Mouse (Mus musculus): ENCODE data around the gene Eif4h. TPM values are rescaled to one million over a fixed set of nuclear protein-coding genes. Genes with fewer than 3 reads are reported as not detected.
A peak's percentile ranks its signal among the peaks of the same experiment; 100 is the strongest.

Eif4h gene
- total RNA-seq (2022), result 100 to 1,000 TPM; 278 to 306 (median 300) TPM

DNA sequence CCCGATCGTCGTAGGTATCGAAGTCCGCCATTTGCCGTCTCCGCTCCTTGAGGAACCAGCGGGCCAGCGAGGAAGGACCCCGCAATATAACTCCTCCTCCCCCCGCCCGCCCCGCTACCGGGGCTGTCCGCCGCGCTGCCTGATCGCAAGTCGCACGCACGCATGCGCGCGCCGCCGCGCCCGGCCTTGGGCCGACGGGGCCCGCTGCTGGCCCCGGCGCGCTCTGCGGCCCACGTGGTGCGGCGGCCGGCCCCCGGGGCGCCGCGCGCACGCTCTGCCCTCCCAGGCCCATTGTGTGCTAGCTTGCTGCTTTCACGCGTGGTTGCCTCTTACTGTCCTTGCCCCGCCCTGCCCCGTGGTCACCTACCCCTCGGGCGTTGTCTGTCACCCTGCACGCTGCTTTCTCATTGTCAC, at the start of gene Eif4h:
Eif4h (minus strand) TSS at position 222 of the 414 bp plus-strand sequence.
- DNase-seq (ENCODE audit: low spot score in 2 of 2), result peak; percentile 91 to 95

DNA sequence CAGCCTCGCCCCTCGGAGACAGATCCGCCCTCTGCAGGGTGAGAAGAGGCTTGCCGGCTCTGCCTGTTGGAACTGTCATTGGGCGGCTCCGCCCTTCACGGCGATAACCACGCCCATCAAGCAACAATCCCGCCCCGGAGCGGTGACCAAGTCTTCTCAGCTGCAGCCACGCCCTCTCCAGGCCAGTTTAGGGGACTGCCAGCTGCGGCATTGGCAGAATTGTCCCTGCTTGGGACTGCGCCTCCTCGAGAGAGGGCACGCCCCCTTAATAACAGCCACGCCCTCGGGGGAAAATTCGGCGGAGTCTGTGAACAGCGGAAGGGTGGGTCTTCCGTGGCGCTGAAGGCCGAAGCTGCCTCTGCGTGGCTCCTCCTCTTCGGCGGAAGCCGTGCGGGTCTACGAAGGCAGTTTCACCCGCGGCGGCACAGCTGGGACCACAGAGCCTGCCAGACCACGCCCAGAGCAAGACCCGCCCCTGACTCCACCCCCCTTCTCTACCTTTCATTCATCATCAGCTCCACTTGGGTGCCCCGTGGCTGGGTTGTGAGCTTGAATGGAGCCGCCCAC, 49.5 kb upstream of the Eif4h start:
- DNase-seq (ENCODE audit: low spot score in 2 of 2), result peak; percentile 98 to 99

DNA sequence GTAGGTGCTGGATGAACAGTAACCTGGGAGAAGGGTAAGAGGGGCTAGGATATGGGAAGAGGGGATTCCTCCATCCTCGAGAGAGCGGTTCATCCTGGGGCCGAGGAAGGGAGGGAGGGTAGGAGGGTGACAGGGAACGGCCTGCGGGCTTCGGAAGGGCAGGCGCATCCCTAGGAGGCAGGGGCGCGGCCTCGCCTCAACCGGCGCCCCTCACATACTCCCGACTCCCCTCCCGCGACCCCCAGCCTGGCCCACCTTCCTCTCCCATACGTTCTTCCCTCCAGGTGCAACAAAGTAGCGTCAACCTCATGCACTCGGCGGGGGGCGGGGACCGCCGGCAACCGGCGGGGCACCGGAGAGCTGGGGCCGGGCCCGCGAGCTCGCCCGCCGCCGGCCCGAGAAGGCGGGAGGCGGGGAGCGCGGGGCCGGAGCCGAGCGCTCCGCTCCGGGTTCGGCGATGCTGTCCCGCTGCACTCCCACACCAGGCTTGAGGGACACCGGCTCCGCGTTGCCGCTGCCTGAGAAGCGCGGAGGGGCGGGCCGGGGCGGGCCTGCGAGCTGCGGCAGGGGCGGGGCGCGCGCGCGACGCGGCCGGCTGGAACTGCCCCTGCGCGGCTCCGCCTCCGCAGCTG, 48.9 kb upstream of the Eif4h start, which contains the start of gene Limk1:
Limk1 (minus strand) TSS at position 513 of the 632 bp plus-strand sequence.
- DNase-seq (ENCODE audit: low spot score in 2 of 2), result peak in 1 of 2 experiments; percentile 28

- no peak for DNase-seq (ENCODE audit: low spot score in 2 of 2)
Measured at GRCm38 (mm10) chr5:134687187-134687586, 47.9 kb upstream of the Eif4h start.

DNA sequence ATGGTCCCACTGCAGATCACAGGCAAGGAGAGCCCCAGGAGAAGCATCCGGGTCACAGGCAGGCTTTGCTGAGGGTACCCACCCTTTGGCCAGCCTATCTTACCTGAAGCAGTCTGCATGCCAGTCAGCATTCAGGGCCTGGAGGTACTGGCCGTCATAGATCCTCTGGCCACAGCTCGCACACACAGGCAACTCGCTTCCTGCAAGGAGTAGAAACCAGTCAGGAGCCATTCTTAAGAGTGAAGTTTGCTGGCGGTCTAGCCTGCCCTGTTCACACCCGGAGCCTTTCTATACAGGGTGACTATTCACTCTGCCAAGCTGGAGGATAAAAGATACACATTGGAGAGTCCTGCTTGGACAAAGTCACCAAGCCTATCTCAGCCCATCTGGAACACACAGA, 47.3 kb upstream of the Eif4h start:
- DNase-seq (ENCODE audit: low spot score in 2 of 2), result no peak

- peak in 1 of 2 experiments; percentile 39 for DNase-seq (ENCODE audit: low spot score in 2 of 2)
Measured at GRCm38 (mm10) chr5:134684398-134684797, 45.1 kb upstream of the Eif4h start.

- no peak for DNase-seq (ENCODE audit: low spot score in 2 of 2)
Measured at GRCm38 (mm10) chr5:134683813-134684212, 44.5 kb upstream of the Eif4h start.

DNA sequence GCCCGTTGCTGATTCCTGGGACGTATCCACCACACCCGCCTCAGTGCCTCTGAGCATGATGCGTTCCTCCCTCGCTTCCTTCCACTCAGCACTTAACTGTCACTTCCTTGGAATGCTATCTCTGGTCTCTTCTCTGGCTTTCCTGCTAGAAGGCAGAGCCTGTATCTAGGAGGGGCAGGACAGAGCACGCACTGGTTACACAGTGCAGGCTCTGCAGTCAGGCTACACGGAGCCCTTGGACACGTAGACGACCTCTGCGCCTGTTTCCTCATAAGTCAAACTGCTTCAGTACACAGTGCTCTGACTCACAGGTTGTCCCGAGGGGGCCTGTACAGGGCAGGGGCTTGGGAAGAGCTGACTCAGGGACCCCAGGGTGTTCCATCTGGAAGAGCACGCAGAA, 40.9 kb upstream of the Eif4h start:
- DNase-seq (ENCODE audit: low spot score in 2 of 2), result no peak

DNA sequence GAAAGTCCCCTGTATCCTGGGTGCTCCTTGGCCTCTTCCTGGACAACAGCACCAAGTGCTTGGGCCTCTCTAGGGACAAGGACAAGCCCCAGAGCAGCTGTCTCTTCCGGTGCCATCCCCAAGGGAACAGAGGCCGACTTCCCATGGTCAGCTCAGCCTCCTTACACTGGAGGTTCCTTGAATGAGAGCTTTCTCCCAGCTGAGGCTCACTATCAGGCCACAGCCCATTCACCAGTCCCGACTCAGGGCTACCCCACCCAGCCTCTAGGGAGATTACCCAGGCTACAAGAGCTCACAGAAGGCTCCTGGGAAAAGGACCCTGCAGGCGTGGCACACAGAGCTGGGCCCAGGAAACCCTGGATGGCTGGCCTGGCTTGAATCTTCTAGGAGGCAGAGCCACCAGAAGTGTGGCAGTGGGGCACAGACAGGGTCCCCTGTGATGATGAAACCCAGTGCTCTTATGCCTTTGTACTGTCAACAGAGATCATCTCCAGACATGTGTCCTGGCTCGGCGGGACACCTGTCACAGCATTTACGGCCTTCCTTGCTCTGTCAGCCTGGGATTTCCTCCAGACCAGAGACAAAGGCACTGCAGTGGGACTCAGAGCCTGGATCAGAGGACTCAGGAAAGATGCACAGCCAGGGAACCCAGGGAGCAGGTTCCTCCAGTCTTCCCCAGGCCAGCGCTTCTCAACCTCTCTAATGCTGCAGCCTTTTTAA, 39.7 kb upstream of the Eif4h start:
- DNase-seq (ENCODE audit: low spot score in 2 of 2), result no peak

GRCm38 (mm10) chr5:134678031-134678430, 38.7 kb upstream of the Eif4h start:
- no peak for DNase-seq (ENCODE audit: low spot score in 2 of 2)

DNA sequence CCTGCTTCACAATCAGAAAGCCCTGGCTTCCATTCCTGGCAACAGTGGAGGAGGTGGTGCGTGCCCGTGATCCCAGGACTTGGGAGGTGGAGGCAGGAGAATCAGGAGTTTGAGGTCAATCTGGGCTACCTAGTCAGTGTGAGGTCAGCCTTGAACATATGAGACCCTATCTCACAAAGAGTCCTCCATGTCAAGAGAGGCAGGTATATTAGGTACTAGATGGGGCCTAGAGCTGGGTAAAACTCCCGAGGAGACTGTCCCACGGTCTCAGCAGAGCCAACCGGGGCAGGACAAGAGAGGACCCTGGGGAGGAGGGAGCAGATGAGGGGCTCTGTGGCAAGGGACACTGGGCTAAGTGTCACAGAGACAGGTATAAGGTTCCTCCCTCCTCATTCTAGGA, 38.2 kb upstream of the Eif4h start:
- DNase-seq (ENCODE audit: low spot score in 2 of 2), result no peak

DNA sequence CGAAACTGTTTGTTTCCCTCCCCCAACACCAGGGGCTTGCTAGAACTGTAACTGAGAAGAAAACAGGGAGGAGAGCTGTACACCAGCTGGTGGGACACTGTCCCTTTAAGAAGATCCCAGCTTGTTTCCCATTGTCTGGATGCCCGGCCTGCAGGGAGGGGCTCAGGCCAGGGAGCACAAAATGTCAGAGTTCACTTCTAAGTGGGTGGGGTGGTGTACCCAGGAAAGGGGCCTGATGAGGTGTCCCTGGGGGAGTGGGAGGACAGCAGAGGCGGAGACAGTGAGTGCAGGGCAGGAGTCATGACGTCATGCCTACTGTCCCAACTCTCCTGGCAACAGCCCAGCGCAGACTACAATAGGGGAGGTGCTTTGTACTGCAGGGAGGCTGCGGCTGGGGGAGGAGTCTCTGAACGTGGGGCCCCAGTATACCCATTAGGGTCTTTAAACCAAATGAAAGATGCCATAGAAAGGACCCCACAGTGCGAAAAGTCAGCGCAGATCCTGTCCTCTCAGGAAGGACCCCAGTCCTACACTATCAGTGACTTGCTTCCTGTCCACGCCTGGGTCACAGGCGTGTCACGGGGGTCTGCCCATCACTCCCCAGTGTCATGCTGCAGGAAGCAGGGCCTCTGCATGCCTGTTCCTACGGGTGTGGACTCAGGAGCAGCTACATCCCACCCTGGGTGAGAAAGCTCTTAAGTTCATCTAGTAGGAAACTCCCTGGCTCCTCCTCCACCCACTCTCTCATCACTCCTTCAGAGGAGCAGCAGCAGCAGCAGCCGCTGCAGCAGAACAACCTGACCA, 36.9 kb upstream of the Eif4h start:
- peak; percentile 50 for DNase-seq (ENCODE audit: low spot score in 2 of 2)

- DNase-seq (ENCODE audit: low spot score in 2 of 2), result no peak
Measured at GRCm38 (mm10) chr5:134674977-134675376, 35.7 kb upstream of the Eif4h start.

DNA sequence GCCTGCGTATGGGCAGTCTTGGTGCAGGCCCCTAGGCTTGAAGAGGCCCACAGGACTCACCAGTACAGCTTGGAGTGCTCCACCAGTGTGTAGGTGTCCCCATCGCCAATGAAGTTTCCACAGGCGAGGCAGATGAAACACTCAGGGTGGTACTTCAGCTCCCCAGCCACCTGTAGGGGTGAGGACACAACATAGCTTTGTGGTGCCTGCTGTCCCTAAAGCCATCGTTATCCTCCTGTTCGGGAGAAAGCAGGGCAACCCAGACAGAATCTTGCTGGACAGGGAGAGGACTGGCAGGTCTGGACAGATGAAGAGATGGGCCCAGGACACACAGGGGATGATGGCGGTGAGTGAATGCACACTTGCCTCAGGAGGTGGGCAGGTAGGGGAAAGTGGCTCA, 33.3 kb upstream of the Eif4h start:
- DNase-seq (ENCODE audit: low spot score in 2 of 2), result no peak

DNA sequence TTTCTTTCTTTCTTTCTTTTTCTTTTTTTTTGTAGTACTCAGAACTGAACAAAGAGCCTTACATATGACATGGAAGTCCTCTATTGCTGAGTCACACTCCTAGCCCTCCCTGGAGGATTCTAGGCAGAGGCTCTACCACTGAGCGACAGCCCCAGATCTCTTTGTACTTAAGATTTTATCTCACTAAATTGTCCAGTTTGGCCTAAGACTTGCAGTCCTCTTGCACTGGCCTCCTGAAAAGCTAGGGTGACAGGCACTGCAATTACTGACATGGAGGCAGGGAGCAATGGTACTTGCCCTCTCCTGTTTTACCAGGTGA, 32.9 kb upstream of the Eif4h start:
- no peak for DNase-seq (ENCODE audit: low spot score in 2 of 2)

DNA sequence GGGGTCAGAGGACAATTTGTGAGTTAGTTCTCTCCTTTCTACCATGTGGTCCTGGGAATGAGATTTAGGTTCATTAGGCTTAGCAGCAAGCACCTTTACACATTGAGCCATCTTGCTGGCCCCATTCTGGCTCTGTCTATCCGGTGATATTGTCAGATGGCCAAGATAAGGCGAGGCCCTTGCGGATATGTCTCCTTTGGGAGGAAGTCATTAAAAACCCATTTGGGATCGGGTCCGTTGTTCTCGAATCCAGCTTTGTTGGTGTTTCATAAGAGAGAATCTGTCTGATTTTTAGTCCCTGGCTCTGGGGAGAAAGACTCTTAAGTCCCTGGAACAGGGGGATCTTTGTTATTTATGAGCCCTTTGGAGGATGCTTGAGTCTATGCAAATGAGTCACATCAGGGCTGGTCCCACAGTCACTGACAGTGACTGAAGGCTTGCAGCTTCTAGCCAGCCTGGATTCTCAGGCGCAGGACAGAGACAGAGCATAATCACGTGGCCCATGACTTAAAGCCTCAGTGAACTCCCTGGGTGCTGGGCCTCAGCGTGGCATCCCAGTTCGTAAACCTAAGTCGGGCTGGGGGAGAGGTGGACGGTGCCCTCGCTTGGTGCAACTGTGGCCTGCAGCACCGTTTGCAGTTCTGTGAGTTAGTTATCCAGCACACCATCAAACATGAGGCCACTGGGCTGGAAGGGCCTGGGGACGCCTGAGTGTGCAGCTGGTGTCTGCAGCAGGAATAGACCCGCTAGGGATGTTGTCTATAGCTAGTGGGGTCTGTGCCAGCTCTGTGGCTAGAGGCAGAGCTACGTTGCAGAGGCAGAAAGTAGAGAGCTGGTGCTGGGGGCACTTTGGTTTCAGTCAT, 32.3 kb upstream of the Eif4h start:
- DNase-seq (ENCODE audit: low spot score in 2 of 2), result no peak

DNA sequence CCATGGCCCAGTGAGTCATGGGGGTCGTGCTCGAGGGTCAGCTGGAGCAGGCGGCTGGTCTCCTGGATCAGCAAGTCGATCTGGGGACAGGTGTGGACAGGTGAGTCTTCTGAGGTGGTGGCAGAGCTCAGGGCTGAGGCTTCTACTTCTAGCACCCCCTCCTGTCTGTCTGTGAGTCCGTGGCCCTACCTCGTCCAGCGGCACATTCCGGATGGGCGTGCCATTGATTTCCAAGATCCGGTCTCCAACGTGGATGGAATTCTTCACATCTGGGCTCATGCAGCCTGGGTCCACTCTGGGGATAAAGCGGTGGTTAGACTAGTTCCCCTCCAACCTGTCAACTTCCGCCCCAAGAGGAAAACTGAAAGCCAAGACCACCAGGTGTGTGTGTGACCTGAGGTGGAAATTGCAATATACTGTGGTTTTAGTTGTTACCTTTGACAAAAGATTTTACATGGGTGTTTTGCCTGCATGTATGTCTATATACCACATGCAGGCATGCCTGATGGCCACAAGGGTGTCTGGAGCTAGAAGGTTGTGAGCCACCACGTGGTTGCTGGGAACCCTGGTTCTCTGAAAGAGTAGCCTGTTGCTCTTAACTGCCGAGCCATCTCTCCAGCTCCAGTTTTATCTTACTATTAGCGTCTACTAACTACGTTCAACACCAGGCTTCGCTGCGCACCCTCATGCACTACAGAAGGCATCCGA, 29.9 kb upstream of the Eif4h start:
- DNase-seq (ENCODE audit: low spot score in 2 of 2), result no peak

GRCm38 (mm10) chr5:134668495-134668894, 29.2 kb upstream of the Eif4h start:
- DNase-seq (ENCODE audit: low spot score in 2 of 2), result no peak

GRCm38 (mm10) chr5:134656708-134657107, 17.4 kb upstream of the Eif4h start:
- no peak for DNase-seq (ENCODE audit: low spot score in 2 of 2)

- peak in 1 of 2 experiments; percentile 28 for DNase-seq (ENCODE audit: low spot score in 2 of 2)
Measured at GRCm38 (mm10) chr5:134652015-134652414, 12.7 kb upstream of the Eif4h start.
